Mouse (Mus musculus) hindbrain, embryonic 10.5 days (tissue): ENCODE measurements around the gene Zscan26. TPM values are rescaled to one million over a fixed set of nuclear protein-coding genes. Genes with fewer than 3 reads are reported as not detected.

Experiments
- DNase-seq: peaks from one replicate; pipeline ENCODE4 v3.0.0-alpha.2; 2017; ENCODE audit warnings: low spot score
- H3K27ac ChIP-seq: fragments of 300-500 bp; sonication (generic); 2 replicates; pipeline ENCODE4 v1.5.1; 2016; ENCODE audit warnings: mild to moderate bottlenecking, moderate library complexity
- H3K27me3 ChIP-seq: fragments of 300-500 bp; sonication (generic); 2 replicates; pipeline ENCODE4 v1.6.1; 2016; ENCODE audit warnings: mild to moderate bottlenecking; ENCODE audit not compliant: poor library complexity, insufficient read depth, severe bottlenecking
- H3K36me3 ChIP-seq: fragments of 300-500 bp; sonication (generic); 2 replicates; pipeline ENCODE4 v1.6.1; 2016; ENCODE audit warnings: mild to moderate bottlenecking, moderate library complexity
- H3K4me1 ChIP-seq: fragments of 300-500 bp; sonication (generic); replicated peaks from 2 replicates; pipeline ENCODE4 v1.6.1; 2016; ENCODE audit warnings: mild to moderate bottlenecking
- H3K4me3 ChIP-seq: fragments of 300-500 bp; sonication (generic); 2 replicates; pipeline ENCODE4 v1.5.1; 2016; ENCODE audit warnings: mild to moderate bottlenecking, moderate library complexity
- H3K9me3 ChIP-seq: fragments of 300-500 bp; sonication (generic); 2 replicates; pipeline ENCODE4 v1.6.1; 2016; ENCODE audit warnings: mild to moderate bottlenecking, moderate library complexity
- WGBS: fragments of 180-500 bp; shearing (Covaris S2); methylation state at CpG from one replicate; pipeline ENCODE4 v1.1.7; 2016; 5-methylcytosine and 5-hydroxymethylcytosine counted together
- polyA plus RNA-seq: library from polyadenylated mRNA; unstranded; fragments of >200 nt; fragmentation: Nextera tagmentation; extraction: Ambion mirVana; gene quantifications from 2 replicates; pipeline ENCODE4 v1.2.1, GENCODE M21; 2016

Gene Zscan26
- polyA plus RNA-seq, 1 experiment from 2014 or later, result 20.6 TPM

- Histone ChIP-seq H3K9me3 (no peaks in the 10 kb centered on the region), H3K27ac (no peak overlapping the region), H3K36me3 (0 out of 2 replicates have a peak, but pooled peaks cover 3% of the 10 kb centered on the region), H3K4me3 (no peak overlapping the region), H3K4me1 (peaks cover 19% of the 10 kb centered on the region), H3K27me3 (peaks cover 5% of the 10 kb centered on the region; the same call in 1 of the 2 replicates)
- WGBS, result 15% methylated on average over 4 of the region's 4 CpGs
- peak; percentile 15 for DNase-seq
These were observed 2.8 kb upstream of the Zscan26 start for GRCm38 (mm10) chr13:21456347-21456746.

- WGBS, result 88% methylated on average over 3 of the region's 3 CpGs
- Histone ChIP-seq H3K27ac (no peak overlapping the region), H3K4me1 (peaks cover 19% of the 10 kb centered on the region), H3K36me3 (peaks cover 9% of the 10 kb centered on the region; the same call in 1 of the 2 replicates), H3K4me3 (peak overlapping the region; percentile 82; the same call in 1 of the 2 replicates), H3K9me3 (no peaks in the 10 kb centered on the region), H3K27me3 (peaks cover 5% of the 10 kb centered on the region; the same call in 1 of the 2 replicates)
- no peak for DNase-seq
These were observed 603 bp upstream of the Zscan26 start for GRCm38 (mm10) chr13:21454133-21454532.

- DNase-seq, result peak; percentile 9
- WGBS, result 5% methylated on average over 13 of the region's 13 CpGs
- peak overlapping the region; percentile 82 for H3K4me3 ChIP-seq
- H3K27ac ChIP-seq, result peak overlapping the region; percentile 91
- peaks cover 19% of the 10 kb centered on the region for H3K4me1 ChIP-seq
- H3K9me3 ChIP-seq, result no peaks in the 10 kb centered on the region
- H3K27me3 ChIP-seq, result peaks cover 5% of the 10 kb centered on the region; the same call in 1 of the 2 replicates
- peaks cover 20% of the 10 kb centered on the region for H3K36me3 ChIP-seq
These were observed 488 bp downstream of the Zscan26 start for GRCm38 (mm10) chr13:21453042-21453441.

- peaks cover 70% of the 10 kb centered on the region for H3K36me3 ChIP-seq
- H3K27ac ChIP-seq, result no peak overlapping the region
- no peaks in the 10 kb centered on the region for H3K27me3 ChIP-seq
- no peak for DNase-seq
- 81% methylated on average over 16 of the region's 16 CpGs for WGBS
- H3K9me3 ChIP-seq, result no peaks in the 10 kb centered on the region
- H3K4me3 ChIP-seq, result no peak overlapping the region
- H3K4me1 ChIP-seq, result peaks cover 12% of the 10 kb centered on the region
These were observed 5.5 kb downstream of the Zscan26 start for GRCm38 (mm10) chr13:21447856-21448614.

GRCm38 (mm10) chr13:21446796-21447195 lies 6.7 kb downstream of the Zscan26 start:
- H3K36me3 ChIP-seq, result peaks cover 72% of the 10 kb centered on the region

GRCm38 (mm10) chr13:21441207-21441572 lies 12.3 kb downstream of the Zscan26 start:
- no peaks in the 10 kb centered on the region for H3K9me3 ChIP-seq
- peak overlapping the region; percentile 88 for H3K27ac ChIP-seq
- H3K27me3 ChIP-seq, result no peaks in the 10 kb centered on the region
- peaks cover 18% of the 10 kb centered on the region for H3K4me1 ChIP-seq
- 15% methylated on average over 10 of the region's 10 CpGs for WGBS
- peaks cover 33% of the 10 kb centered on the region for H3K36me3 ChIP-seq
- H3K4me3 ChIP-seq, result peak overlapping the region; percentile 67
- peak; percentile 6 for DNase-seq

More at GRCm38 (mm10) chr13:21446796-21447195, 6.7 kb downstream of the Zscan26 start:
- whole genome bisulfite sequencing, result 93% methylated on average over 9 of the region's 9 CpGs
- Histone ChIP-seq H3K9me3 (no peaks in the 10 kb centered on the region), H3K4me3 (no peak overlapping the region), H3K27ac (no peak overlapping the region), H3K27me3 (no peaks in the 10 kb centered on the region), H3K4me1 (peaks cover under 1% of the 10 kb centered on the region; the same call in 1 of the 2 replicates)
- DNase-seq, result no peak

- WGBS, result 1% methylated on average over 32 of the region's 32 CpGs
- Histone ChIP-seq H3K36me3 (peaks cover 28% of the 10 kb centered on the region), H3K4me3 (peak within 1 kb of the TSS; percentile 67), H3K27ac (peak within 1 kb of the TSS; percentile 88), H3K27me3 (no peaks in the 10 kb centered on the region), H3K4me1 (peaks cover 18% of the 10 kb centered on the region), H3K9me3 (no peaks in the 10 kb centered on the region)
- peak; percentile 83 for DNase-seq
These were observed 12.9 kb downstream of the Zscan26 start, which contains the start of gene Pgbd1 for GRCm38 (mm10) chr13:21440503-21441206. Gene Pgbd1 (minus strand): TSS chr13:21441058.

- Histone ChIP-seq H3K4me3 (no peak overlapping the region), H3K36me3 (0 out of 2 replicates have a peak, but pooled peaks cover 2% of the 10 kb centered on the region), H3K27ac (no peak overlapping the region), H3K27me3 (no peaks in the 10 kb centered on the region), H3K9me3 (no peaks in the 10 kb centered on the region), H3K4me1 (peaks cover 8% of the 10 kb centered on the region; the same call in 1 of the 2 replicates)
- no peak for DNase-seq
- 84% methylated on average over 4 of the region's 4 CpGs for WGBS
These were observed 18.1 kb downstream of the Zscan26 start for GRCm38 (mm10) chr13:21435476-21435875.

- DNase-seq, result no peak
- Histone ChIP-seq H3K4me3 (no peak overlapping the region), H3K36me3 (0 out of 2 replicates have a peak, but pooled peaks cover 2% of the 10 kb centered on the region), H3K9me3 (no peaks in the 10 kb centered on the region), H3K27ac (no peak overlapping the region), H3K27me3 (no peaks in the 10 kb centered on the region), H3K4me1 (no peaks in the 10 kb centered on the region)
- 91% methylated on average over 1 of the region's 1 CpGs for WGBS
These were observed 25.9 kb downstream of the Zscan26 start for GRCm38 (mm10) chr13:21427631-21428030.

- H3K4me3 ChIP-seq, result no peak overlapping the region
- no peak for DNase-seq
- H3K27me3 ChIP-seq, result no peaks in the 10 kb centered on the region
- H3K27ac ChIP-seq, result no peak overlapping the region
- H3K36me3 ChIP-seq, result no peaks in the 10 kb centered on the region
- no peaks in the 10 kb centered on the region for H3K4me1 ChIP-seq
- no peaks in the 10 kb centered on the region for H3K9me3 ChIP-seq
- WGBS, result 66% methylated on average over 5 of the region's 5 CpGs
These were observed 30.2 kb downstream of the Zscan26 start for GRCm38 (mm10) chr13:21423301-21423700.

GRCm38 (mm10) chr13:21418865-21419264 lies 34.7 kb downstream of the Zscan26 start:
- Histone ChIP-seq H3K27ac (no peak overlapping the region), H3K4me1 (peaks cover 9% of the 10 kb centered on the region; the same call in 1 of the 2 replicates), H3K36me3 (no peaks in the 10 kb centered on the region), H3K9me3 (no peaks in the 10 kb centered on the region), H3K27me3 (no peaks in the 10 kb centered on the region), H3K4me3 (no peak overlapping the region)
- 66% methylated on average over 6 of the region's 6 CpGs for WGBS
- no peak for DNase-seq

GRCm38 (mm10) chr13:21417298-21418010 lies 36.1 kb downstream of the Zscan26 start:
- Histone ChIP-seq H3K9me3 (no peaks in the 10 kb centered on the region), H3K36me3 (no peaks in the 10 kb centered on the region), H3K27ac (no peak overlapping the region), H3K27me3 (no peaks in the 10 kb centered on the region), H3K4me3 (no peak overlapping the region), H3K4me1 (peaks cover 9% of the 10 kb centered on the region; the same call in 1 of the 2 replicates)
- no peak for DNase-seq
- WGBS, result 80% methylated on average over 6 of the region's 6 CpGs
